Mouse (Mus musculus): Measurements from ENCODE around the gene Tbl1x.

GRCm38 (mm10) chrX:77640301-77640700 is 129.5 kb downstream of the Tbl1x start:
- no peak for TF ChIP-seq POLR2A (IDR thresholded peaks at IDR 0.05; ENCODE audit: extremely low read depth, insufficient read depth, low read length)
- TF ChIP-seq CTCF (IDR thresholded peaks at IDR 0.05; ENCODE audit: extremely low read depth, insufficient read depth, low read length) = no peak
